Mouse (Mus musculus) adrenal gland, postnatal 10 days (tissue): ENCODE measurements around the gene Zfp146. TPM values are rescaled to one million over a fixed set of nuclear protein-coding genes. Genes with fewer than 3 reads are reported as not detected.
"Not testable (repeated sequence)": the region's sequence is repeated elsewhere in the genome, so short reads cannot be mapped to it uniquely, and the experiment has no call there.

ENCODE experiments used
- DNase-seq: peaks from one replicate; pipeline ENCODE4 v3.0.0; 2021; ENCODE audit warnings: mixed read lengths
- total RNA-seq, 2 experiments: library from RNA; stranded (reverse); gene quantifications; 2 replicates each; pipeline ENCODE4 v1.2.3; 2021

Zfp146 gene
- total RNA-seq, 2 experiments from 2014 or later = 57.4 to 65.2 TPM

- no peak for DNase-seq
These were observed 22.5 kb upstream of the Zfp146 start for GRCm38 (mm10) chr7:30192088-30192487.

DNA sequence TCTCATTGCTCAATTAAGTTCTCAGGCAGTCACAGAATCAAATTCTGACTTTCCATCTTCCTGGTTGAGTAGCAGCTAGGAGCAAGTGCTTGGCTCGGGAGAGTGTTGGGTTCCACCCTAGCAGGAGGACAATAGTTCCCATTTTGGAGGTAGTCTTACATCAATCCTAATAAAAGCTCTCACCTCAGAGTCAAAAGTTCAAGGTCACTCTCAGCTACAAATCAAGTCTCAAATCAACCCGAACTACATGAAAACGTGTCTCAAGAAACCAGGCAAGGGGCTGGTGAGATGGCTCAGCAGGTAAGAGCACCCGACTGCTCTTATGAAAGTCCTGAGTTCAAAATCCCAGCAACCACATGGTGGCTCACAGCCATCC, 19.6 kb upstream of the Zfp146 start:
- no peak for DNase-seq

GRCm38 (mm10) chr7:30188344-30189115, 19.0 kb upstream of the Zfp146 start:
- no peak for DNase-seq

GRCm38 (mm10) chr7:30184641-30185348, 15.2 kb upstream of the Zfp146 start:
- peak; percentile 25 for DNase-seq

- peak; percentile 94 for DNase-seq
These were observed 14.3 kb upstream of the Zfp146 start, which contains the start of gene Cox7a1 for GRCm38 (mm10) chr7:30183879-30184289. TSS of gene Cox7a1 (plus strand) at chr7:30184144.

DNA sequence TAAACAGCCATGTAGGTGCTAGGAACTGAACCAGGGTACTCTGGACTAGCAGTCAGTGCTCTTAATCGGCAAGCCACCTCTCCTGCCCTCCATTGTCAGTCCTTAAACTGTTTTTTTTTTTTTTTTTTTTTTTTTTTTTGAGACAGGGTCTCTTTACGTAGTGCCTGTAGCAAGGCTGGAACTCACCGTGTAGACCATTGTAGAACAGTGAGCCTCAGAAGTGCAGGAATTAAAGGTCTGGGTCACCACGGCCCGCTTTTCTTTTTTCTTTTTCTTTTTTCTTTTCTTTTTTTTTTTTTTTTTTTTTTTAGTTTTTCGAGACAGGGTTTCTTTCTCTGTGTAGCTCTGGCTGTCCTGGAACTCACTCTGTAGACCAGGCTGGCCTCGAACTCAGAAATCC, 13.6 kb upstream of the Zfp146 start:
- DNase-seq = not testable (repeated sequence)

DNA sequence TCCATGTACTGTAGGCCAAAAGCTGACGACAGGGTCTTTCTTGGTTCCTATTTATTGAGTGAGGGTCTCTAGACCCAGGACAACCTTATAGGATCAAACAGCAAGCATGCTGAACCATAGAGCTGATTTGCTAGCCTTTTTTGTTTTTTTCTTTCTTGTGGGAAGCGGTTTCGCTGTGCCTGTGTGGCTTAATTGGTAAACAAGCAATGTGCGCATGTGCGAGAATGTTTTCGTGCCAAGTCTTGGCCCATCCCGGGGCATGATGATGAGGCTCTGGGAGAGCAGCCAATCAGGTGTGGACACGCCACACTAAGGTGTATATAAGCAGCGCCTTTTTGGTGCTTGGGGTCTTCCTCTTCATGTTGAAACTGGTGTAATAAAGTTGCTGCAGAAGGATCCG, 12.4 kb upstream of the Zfp146 start:
- DNase-seq = not testable (repeated sequence)

GRCm38 (mm10) chr7:30181308-30181707, 11.8 kb upstream of the Zfp146 start:
- DNase-seq = peak; percentile 80

GRCm38 (mm10) chr7:30178256-30178655, 8.7 kb upstream of the Zfp146 start:
- no peak for DNase-seq

GRCm38 (mm10) chr7:30176474-30176873, 6.9 kb upstream of the Zfp146 start:
- DNase-seq = no peak

GRCm38 (mm10) chr7:30170283-30170951, 867 bp upstream of the Zfp146 start:
- no peak for DNase-seq

- no peak for DNase-seq
These were observed 502 bp downstream of the Zfp146 start for GRCm38 (mm10) chr7:30168914-30169582.

DNA sequence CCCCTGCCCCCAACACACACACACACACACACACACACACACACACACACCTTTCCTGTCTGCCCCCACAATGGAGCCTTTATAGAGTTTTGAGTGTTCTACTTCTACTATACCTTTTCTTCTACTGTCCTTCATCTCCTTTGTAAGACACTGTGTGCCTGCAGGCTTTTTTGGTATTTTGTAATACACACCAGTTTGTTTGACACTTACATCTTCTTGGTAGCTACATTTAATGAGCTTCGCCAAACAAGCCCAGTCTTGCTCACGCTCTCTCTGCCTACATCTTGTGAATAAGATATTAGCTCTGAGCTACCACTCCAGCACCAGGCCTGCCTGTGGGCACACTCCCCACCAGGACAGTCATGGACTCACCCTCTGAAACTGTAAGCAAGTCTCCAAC, 4.8 kb downstream of the Zfp146 start:
- DNase-seq = no peak

DNA sequence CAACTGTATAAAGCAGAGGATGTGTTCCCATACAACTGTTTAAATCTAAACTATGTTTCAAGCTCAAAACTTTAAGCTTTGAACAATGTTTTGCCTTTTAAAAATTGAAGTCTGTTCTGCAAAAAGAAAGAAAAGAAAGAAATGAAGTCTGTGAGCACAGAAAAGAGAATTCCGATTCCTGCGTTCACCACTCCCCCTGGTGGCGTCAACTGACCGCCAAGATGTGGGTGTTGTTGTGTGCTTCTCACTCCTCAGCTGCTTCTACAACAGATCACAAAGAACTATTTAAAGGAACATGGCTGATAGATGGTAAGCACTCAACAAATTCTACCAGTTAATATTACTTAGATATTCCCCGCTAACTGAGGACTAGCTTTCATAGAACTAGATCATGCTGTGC, 6.4 kb downstream of the Zfp146 start:
- no peak for DNase-seq

DNA sequence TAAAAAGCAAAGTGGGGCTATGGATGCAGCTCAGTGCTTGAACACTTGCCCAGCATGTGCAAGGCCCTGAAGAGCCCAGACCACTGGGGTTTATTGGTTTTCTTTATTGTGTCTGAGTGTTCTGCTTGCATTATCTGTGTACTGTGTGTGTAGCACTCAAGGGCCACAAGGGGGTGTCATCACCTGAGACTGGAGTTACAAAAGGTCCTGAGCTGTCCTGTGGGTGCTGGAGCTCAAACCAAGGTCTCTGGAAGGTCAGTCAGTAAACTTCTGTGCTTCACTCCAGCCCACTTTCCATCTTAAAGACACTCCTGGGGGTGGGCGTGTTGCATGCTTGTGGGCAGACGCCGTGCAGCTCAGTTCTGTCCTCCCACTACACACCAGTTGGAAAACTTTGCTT, 14.0 kb downstream of the Zfp146 start:
- no peak for DNase-seq

DNA sequence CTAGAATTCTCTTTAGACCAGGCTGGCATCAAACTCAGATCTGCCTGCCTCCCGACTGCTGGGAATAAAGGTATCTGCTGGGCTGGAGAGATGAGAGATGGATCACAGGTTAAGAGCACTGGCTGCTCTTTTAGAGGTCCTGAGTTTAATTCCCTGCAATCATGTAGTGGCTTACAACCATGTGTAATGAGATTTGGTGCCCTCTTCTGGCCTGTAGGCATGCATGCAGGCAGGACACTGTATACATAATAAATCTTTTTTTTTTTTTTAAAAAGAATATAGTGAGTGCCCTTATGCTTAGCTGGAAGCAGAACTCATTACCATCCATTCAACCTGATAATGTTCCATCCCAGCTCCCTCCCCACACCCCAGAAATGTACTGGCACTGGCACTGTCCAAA, 15.5 kb downstream of the Zfp146 start:
- DNase-seq = no peak

GRCm38 (mm10) chr7:30147011-30147410, 22.5 kb downstream of the Zfp146 start:
- DNase-seq = no peak

- DNase-seq = peak; percentile 79
These were observed 25.9 kb downstream of the Zfp146 start for GRCm38 (mm10) chr7:30143555-30144209.

GRCm38 (mm10) chr7:30143170-30143554, 26.4 kb downstream of the Zfp146 start:
- no peak for DNase-seq

DNA sequence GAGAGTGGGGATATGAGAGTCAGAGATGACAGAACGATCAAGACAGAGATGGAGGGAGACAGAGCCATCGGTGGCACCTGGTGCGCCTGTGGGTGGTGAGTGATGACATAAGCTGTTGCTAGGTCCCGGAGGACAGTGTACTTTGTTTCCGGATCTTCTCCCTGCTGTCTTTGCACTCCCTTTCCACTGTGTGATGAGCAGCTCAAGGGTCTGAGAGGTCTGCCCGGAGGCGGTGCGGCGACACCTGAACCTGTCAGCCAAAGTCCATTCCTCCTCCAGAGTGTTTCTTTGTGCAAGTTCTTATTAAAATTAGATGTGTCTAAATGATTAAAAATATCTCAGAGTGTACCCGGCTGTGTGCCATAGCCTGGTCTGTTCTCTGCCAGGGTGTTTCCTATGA, 32.7 kb downstream of the Zfp146 start:
- no peak for DNase-seq

DNA sequence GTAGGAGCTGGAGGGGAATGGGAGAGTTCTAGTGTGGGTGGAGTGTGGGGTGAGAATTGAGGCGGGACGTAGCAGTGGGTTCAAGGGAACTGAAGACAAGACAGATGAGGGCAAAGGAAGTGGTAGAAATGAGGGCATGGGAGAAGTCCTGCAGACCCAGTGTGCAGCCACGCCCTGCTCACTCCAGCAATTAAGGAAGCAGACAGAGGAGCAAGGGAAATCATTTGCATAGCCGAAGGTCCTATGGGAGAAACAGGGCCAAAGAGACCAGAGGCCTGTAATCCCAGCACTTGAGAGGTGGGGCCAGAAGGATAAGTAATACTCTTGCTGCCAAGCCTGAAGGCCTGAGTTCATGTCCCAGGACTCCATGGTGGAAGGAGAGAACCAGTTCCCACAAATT, 37.2 kb downstream of the Zfp146 start:
- DNase-seq = no peak

- DNase-seq = no peak
These were observed 39.6 kb downstream of the Zfp146 start for GRCm38 (mm10) chr7:30129900-30130299.
